ENCODE assay signal across 16 mouse cellular contexts in genomic region chr9:61479626-61480025, GRCm38 (mm10).
DNase-seq lines count a peak whose midpoint lies in the region; ATAC-seq and TF ChIP-seq lines count a peak whose summit lies in the region.
"Had no signal": no experiment of that assay in that cellular context is flagged by ENCODE, and none has a peak within 500 bp of the region (broad histone marks: within the 10 kb centered on the region; RNA-seq: fewer than 3 reads in every experiment).

No protein-coding gene starts in this region.

- peak; percentile 58 for TF ChIP-seq EP300 in CH12.LX (IDR thresholded peaks at IDR 0.05; ENCODE audit: low read length)

- TF ChIP-seq POLR2A in CH12.LX (IDR thresholded peaks at IDR 0.05; ENCODE audit: low read depth, low read length) = no peak

- 0 out of 2 replicates have a peak, but pooled peaks have one; percentile 55 for ATAC-seq in megakaryocyte-erythroid progenitor cell, adult 5-6 weeks (replicated peaks; ENCODE audit: low FRiP score, low TSS enrichment, poor library complexity, severe bottlenecking)
- no peak for ATAC-seq in kidney, embryonic 15.5 days (replicated peaks; ENCODE audit: low FRiP score)
- ATAC-seq in granulocyte monocyte progenitor cell, adult 5-6 weeks (replicated peaks; ENCODE audit: poor library complexity, severe bottlenecking) = no peak
- ATAC-seq: forebrain, embryonic 15.5 days; inflammation-experienced regulatory T-cells, adult 6 months had no signal

- peaks cover 9 to 33% of the 10 kb centered on the region in 2 experiments for H3K4me1 ChIP-seq in CH12.LX (ENCODE audit: control insufficient read depth in 1 of 2, insufficient read depth in 2 of 2)
- no peaks in the 10 kb centered on the region for H3K4me1 ChIP-seq in kidney, embryonic 15.5 days
- H3K4me1 ChIP-seq: heart, embryonic 15.5 days had no signal

- no peaks in the 10 kb centered on the region for H3K36me3 ChIP-seq in CH12.LX (replicated peaks in 1 of 2; ENCODE audit: control insufficient read depth in 1 of 2, insufficient read depth in 1 of 2, low read length in 1 of 2)
- no peaks in the 10 kb centered on the region for H3K36me3 ChIP-seq in kidney, embryonic 15.5 days
- H3K36me3 ChIP-seq: forebrain, embryonic 15.5 days; heart, embryonic 15.5 days had no signal

- peak; percentile 93 for DNase-seq in heart, adult 11 months
- DNase-seq in heart, postnatal 10 days = no peak
- peak; percentile 67 for DNase-seq in CH12.LX (ENCODE audit: extremely low read depth)
- peak; percentile 31 to 32 for DNase-seq in cerebellum, adult 18-20 months
- DNase-seq: gastrocnemius, postnatal 36 days; kidney, postnatal 25 days; lung, postnatal 10 days; thymus, adult 18-20 months had no signal

- H3K4me2 ChIP-seq in CH12.LX (ENCODE audit: insufficient read depth, low read depth, poor library complexity, severe bottlenecking) = 0 out of 2 replicates have a peak overlapping the region, but pooled peaks have one; percentile 48
- no peak overlapping the region for H3K4me2 ChIP-seq in kidney, embryonic 15.5 days
- H3K4me2 ChIP-seq: forebrain, embryonic 15.5 days; heart, embryonic 15.5 days; liver, embryonic 11.5 days had no signal

- WGBS in kidney, embryonic 15.5 days = 41% methylated on average over 6 of the region's 6 CpGs

- H3K27me3 ChIP-seq in CH12.LX (replicated peaks) = no peaks in the 10 kb centered on the region
- H3K27me3 ChIP-seq in kidney, embryonic 15.5 days = peaks cover 22% of the 10 kb centered on the region

- H3K9ac ChIP-seq in CH12.LX (ENCODE audit: insufficient read depth, low read depth) = no peak overlapping the region
- H3K9ac ChIP-seq in kidney, embryonic 15.5 days = no peak overlapping the region
- H3K9ac ChIP-seq: forebrain, embryonic 15.5 days; heart, embryonic 15.5 days had no signal

- no peak overlapping the region for H3K27ac ChIP-seq in CH12.LX (ENCODE audit: insufficient read depth, low read depth)
- H3K27ac ChIP-seq in kidney, embryonic 15.5 days = no peak overlapping the region
- H3K27ac ChIP-seq: forebrain, embryonic 15.5 days; heart, embryonic 15.5 days; left cerebral cortex, adult 2 months had no signal

- in situ Hi-C loops in CH12.LX (cut with MboI; ENCODE audit: low pct_ligation_motif_present, low pct_unique_long_range_greater_than_20kb, low sequenced_read_pairs) = no loop called here

- dilution Hi-C loops in CH12.LX (cut with MboI; ENCODE audit: extremely low pct_ligation_motif_present, extremely low pct_unique_long_range_greater_than_20kb, low sequenced_read_pairs) = no loop called here

- intact Hi-C loops in heart, postnatal 10 days (cut with DNase I) = no loop called here

- TF ChIP-seq CTCF in CH12.LX (conservative IDR thresholded peaks at IDR 0.05 in 1 of 2, IDR thresholded peaks at IDR 0.05 in 1 of 2; ENCODE audit: low read depth in 2 of 2, low read length in 2 of 2) = no peak

- H3K79me2 ChIP-seq in CH12.LX (replicated peaks; ENCODE audit: control insufficient read depth, extremely low read depth, insufficient read depth, poor library complexity, severe bottlenecking) = no peaks in the 10 kb centered on the region

- no peak overlapping the region for H3K4me3 ChIP-seq in CH12.LX (replicated peaks in 1 of 3; ENCODE audit: low read depth in 2 of 3, low read length in 2 of 3, poor library complexity in 1 of 3)
- no peak overlapping the region for H3K4me3 ChIP-seq in kidney, embryonic 15.5 days (replicated peaks)
- H3K4me3 ChIP-seq: forebrain, embryonic 15.5 days; heart, embryonic 15.5 days; left cerebral cortex, adult 2 months had no signal

- peaks cover 5% of the 10 kb centered on the region for H3K9me3 ChIP-seq in CH12.LX (replicated peaks; ENCODE audit: low read length)
- no peaks in the 10 kb centered on the region for H3K9me3 ChIP-seq in kidney, embryonic 15.5 days (replicated peaks)
- H3K9me3 ChIP-seq: forebrain, embryonic 15.5 days; heart, embryonic 15.5 days had no signal

- no peak; the same call in 1 of the 2 replicates for TF ChIP-seq RAD21 in CH12.LX (IDR thresholded peaks at IDR 0.05; ENCODE audit: low read depth, low read length)

TF ChIP-seq in CH12.LX, 34 proteins besides CTCF, POLR2A, EP300 and RAD21:
- TF ChIP-seq MAZ (IDR thresholded peaks at IDR 0.05; ENCODE audit: low read depth, low read length) (no peak), JUND (conservative IDR thresholded peaks at IDR 0.05; ENCODE audit: low read depth, low read length) (no peak), ZKSCAN1 (IDR thresholded peaks at IDR 0.05; ENCODE audit: borderline replicate concordance, low read depth, low read length) (no peak), USF1 (IDR thresholded peaks at IDR 0.05; ENCODE audit: low read depth, low read length) (no peak), BHLHE40 (IDR thresholded peaks at IDR 0.05; ENCODE audit: low read depth, low read length) (peak; percentile 84), ZC3H11A (IDR thresholded peaks at IDR 0.05; ENCODE audit: low read depth, low read length) (no peak), MXI1 (IDR thresholded peaks at IDR 0.05; ENCODE audit: low read depth, low read length) (no peak), JUN (IDR thresholded peaks at IDR 0.05; ENCODE audit: insufficient read depth, low read depth, low read length) (no peak), SIN3A (IDR thresholded peaks at IDR 0.05; ENCODE audit: low read length) (no peak), NELFE (IDR thresholded peaks at IDR 0.05; ENCODE audit: low read depth, low read length) (no peak), ZMIZ1 (IDR thresholded peaks at IDR 0.05; ENCODE audit: low read depth, low read length) (no peak), MAFK (IDR thresholded peaks at IDR 0.05; ENCODE audit: insufficient replicate concordance, low read length) (0 out of 2 replicates have a peak, but pooled peaks have one; percentile 47), USF2 (conservative IDR thresholded peaks at IDR 0.05; ENCODE audit: low read depth, low read length) (no peak), GABPA (IDR thresholded peaks at IDR 0.05; ENCODE audit: insufficient replicate concordance, low read depth, low read length) (no peak), IRF4 (IDR thresholded peaks at IDR 0.05; ENCODE audit: low read depth, low read length) (no peak), MEF2A (IDR thresholded peaks at IDR 0.05; ENCODE audit: borderline replicate concordance, low read depth, low read length) (no peak), ZNF384 (IDR thresholded peaks at IDR 0.05; ENCODE audit: low read depth, low read length) (no peak), ELF1 (IDR thresholded peaks at IDR 0.05; ENCODE audit: low read depth, low read length) (no peak), UBTF (IDR thresholded peaks at IDR 0.05; ENCODE audit: low read depth, low read length) (no peak), NRF1 (IDR thresholded peaks at IDR 0.05; ENCODE audit: low read depth, low read length) (no peak), MAX (IDR thresholded peaks at IDR 0.05; ENCODE audit: low read length) (no peak), KAT2A (IDR thresholded peaks at IDR 0.05; ENCODE audit: insufficient replicate concordance, low read length) (no peak), SMC3 (IDR thresholded peaks at IDR 0.05; ENCODE audit: low read depth, low read length) (0 out of 2 replicates have a peak, but pooled peaks have one; percentile 5), RCOR1 (conservative IDR thresholded peaks at IDR 0.05; ENCODE audit: low read depth, low read length) (no peak), CHD1 (IDR thresholded peaks at IDR 0.05; ENCODE audit: low read depth, low read length) (no peak), TCF12 (IDR thresholded peaks at IDR 0.05; ENCODE audit: low read depth, low read length) (no peak; the same call in 1 of the 2 replicates), PAX5 (IDR thresholded peaks at IDR 0.05; ENCODE audit: low read length) (no peak), CHD2 (IDR thresholded peaks at IDR 0.05; ENCODE audit: low read length) (peak; percentile 63; the same call in 1 of the 2 replicates), HCFC1 (IDR thresholded peaks at IDR 0.05; ENCODE audit: low read depth, low read length) (no peak), TBP (conservative IDR thresholded peaks at IDR 0.05; ENCODE audit: low read depth, low read length) (no peak), E2F4 (IDR thresholded peaks at IDR 0.05; ENCODE audit: insufficient replicate concordance, low read depth, low read length) (no peak), MYC (IDR thresholded peaks at IDR 0.05; ENCODE audit: low read depth, low read length) (no peak), ETS1 (conservative IDR thresholded peaks at IDR 0.05; ENCODE audit: low read depth, low read length) (peak; percentile 67), POLR2AphosphoS2 (IDR thresholded peaks at IDR 0.05; ENCODE audit: low read depth, low read length) (no peak)

Comparison
In these comparisons a context has a peak if more than half of its experiments do, and no peak if none do; other contexts are left out.
1. DNase-seq: peak in heart, adult 11 months (single experiment), CH12.LX (single experiment) and cerebellum, adult 18-20 months (2 of 2); none in heart, postnatal 10 days (0 of 2).